Mouse (Mus musculus) E14TG2a.4 (cell line): ENCODE measurements at regions not wholly inside any gene's neighbourhood (a gene's known extent, or its start where the extent isn't known, plus 50 kb on each side); places are given as distances from the start of the nearest gene placed in this dataset.
"Not testable (repeated sequence)": the region's sequence is repeated elsewhere in the genome, so short reads cannot be mapped to it uniquely, and the experiment has no call there.

Experiments used
- H3K27me3 ChIP-seq: 2 replicates; pipeline ENCODE4 v1.6.1; 2014; ENCODE audit warnings: low read length, control low read depth; ENCODE audit not compliant: insufficient read depth
- H3K36me3 ChIP-seq: 2 replicates; pipeline ENCODE4 v1.6.1; 2014; ENCODE audit warnings: low read length, control low read depth; ENCODE audit not compliant: insufficient read depth
- H3K4me1 ChIP-seq: replicated peaks from 2 replicates; pipeline ENCODE4 v1.6.1; 2014; ENCODE audit warnings: low read depth, low read length, control low read depth
- H3K4me3 ChIP-seq: replicated peaks from 2 replicates; pipeline ENCODE4 v1.5.1; 2014; ENCODE audit warnings: mild to moderate bottlenecking, low read length
- H3K9me3 ChIP-seq: 2 replicates; pipeline ENCODE4 v1.6.1; 2014; ENCODE audit warnings: low read length, control low read depth
- CTCF ChIP-seq: conservative IDR thresholded peaks from 2 replicates; pipeline ENCODE4 v1.5.1; 2014; ENCODE audit warnings: low read length
- NANOG ChIP-seq: IDR thresholded peaks from 2 replicates; pipeline ENCODE4 v1.6.1; 2014; ENCODE audit warnings: borderline replicate concordance, low read length, mixed read lengths
- POU5F1 ChIP-seq: IDR thresholded peaks from 2 replicates; pipeline ENCODE4 v1.6.1; 2014; ENCODE audit warnings: low read length, borderline replicate concordance

DNA sequence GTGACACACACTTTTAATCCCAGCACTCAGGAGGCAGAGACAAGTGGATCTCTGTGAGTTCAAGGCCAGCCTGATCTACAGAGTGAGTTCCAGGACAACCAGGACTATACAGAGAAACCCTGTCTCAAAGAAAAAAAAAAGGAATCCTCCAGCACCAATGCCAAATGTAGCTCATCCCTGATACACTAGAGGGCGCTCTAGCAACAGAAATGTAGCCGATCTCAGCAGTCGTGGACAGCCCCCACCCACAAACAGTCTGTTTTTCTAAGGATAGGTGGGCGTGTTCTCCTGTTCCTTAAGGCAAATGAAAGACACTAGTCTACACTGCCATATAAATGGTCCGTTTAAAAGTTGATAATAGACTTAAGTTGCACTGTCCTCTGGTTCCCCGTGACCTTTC lies 2447.9 kb upstream of the Gm8797 start:
- H3K27me3 ChIP-seq, H3K4me3 ChIP-seq, H3K36me3 ChIP-seq, H3K4me1 ChIP-seq: not testable (repeated sequence)
- peaks cover 45% of the 10 kb centered on the region for H3K9me3 ChIP-seq
- peak; percentile 67 for TF ChIP-seq CTCF

- TF ChIP-seq CTCF (peak; percentile 56), NANOG (no peak), POU5F1 (no peak)
- Histone ChIP-seq H3K4me1 (peaks cover 15% of the 10 kb centered on the region), H3K9me3 (peaks cover 22% of the 10 kb centered on the region), H3K36me3 (no peaks in the 10 kb centered on the region), H3K4me3 (peak overlapping the region; percentile 54), H3K27me3 (no peaks in the 10 kb centered on the region)
These were observed 2442.1 kb upstream of the Gm8797 start for GRCm38 (mm10) chr3:3308461-3308860.

- no peak for TF ChIP-seq CTCF
- TF ChIP-seq POU5F1, result no peak
- no peak for TF ChIP-seq NANOG
- Histone ChIP-seq H3K9me3 (peaks cover 22% of the 10 kb centered on the region), H3K4me1 (peaks cover 15% of the 10 kb centered on the region), H3K27me3 (no peaks in the 10 kb centered on the region), H3K4me3 (peak overlapping the region; percentile 54), H3K36me3 (no peaks in the 10 kb centered on the region)
These were observed 2441.6 kb upstream of the Gm8797 start for GRCm38 (mm10) chr3:3308996-3309395.

DNA sequence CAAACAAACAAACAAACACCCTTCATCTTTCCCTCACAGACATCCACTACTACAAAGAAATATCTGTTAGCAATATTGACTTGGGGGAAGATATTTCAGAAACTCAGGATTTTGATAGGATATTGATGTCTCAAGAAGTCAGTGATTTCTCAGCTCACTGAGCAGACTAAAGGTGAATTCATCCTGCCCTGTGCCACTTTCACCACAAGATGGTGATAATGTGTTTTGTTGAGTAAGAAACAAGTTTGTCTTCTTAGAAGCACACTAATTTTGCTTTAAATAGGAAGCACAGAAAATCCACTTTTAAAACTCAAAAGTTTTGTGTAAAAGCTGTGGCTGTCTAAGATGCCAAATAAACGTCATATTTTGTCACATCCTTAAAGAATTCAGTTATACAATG lies 2439.8 kb upstream of the Gm8797 start:
- no peaks in the 10 kb centered on the region for H3K27me3 ChIP-seq
- no peak overlapping the region for H3K4me3 ChIP-seq
- H3K4me1 ChIP-seq, result peaks cover 15% of the 10 kb centered on the region
- H3K9me3 ChIP-seq, result peaks cover 13% of the 10 kb centered on the region
- TF ChIP-seq NANOG, result no peak
- peak; percentile 19; the same call in 1 of the 2 replicates for TF ChIP-seq CTCF
- H3K36me3 ChIP-seq, result no peaks in the 10 kb centered on the region

DNA sequence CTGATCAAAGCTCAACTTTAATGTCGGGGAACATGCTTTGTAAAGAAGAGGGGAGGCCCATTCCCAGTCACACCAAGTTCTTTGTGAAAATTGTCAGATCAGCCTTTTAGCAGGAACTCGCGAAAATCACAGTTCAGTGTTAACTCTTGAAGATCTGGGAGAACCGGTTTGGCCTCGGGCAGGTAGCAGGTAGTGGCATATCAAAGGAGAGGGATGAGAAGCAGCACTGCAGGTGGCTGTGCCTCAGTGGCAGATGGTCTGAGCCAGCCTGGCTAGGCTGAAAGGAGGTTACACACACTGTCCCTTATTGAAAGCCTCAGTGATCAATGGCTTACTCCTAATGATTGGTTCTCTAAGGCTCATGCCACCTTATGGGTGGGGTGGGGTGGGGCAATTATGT lies 2401.0 kb upstream of the Gm8797 start:
- TF ChIP-seq CTCF, result no peak
- TF ChIP-seq POU5F1, result no peak
- TF ChIP-seq NANOG, result no peak
- no peak overlapping the region for H3K4me3 ChIP-seq
- no peaks in the 10 kb centered on the region for H3K27me3 ChIP-seq
- no peaks in the 10 kb centered on the region for H3K36me3 ChIP-seq
- H3K9me3 ChIP-seq, result peaks cover 42% of the 10 kb centered on the region
- no peaks in the 10 kb centered on the region for H3K4me1 ChIP-seq

GRCm38 (mm10) chr3:3370859-3371258 lies 2379.7 kb upstream of the Gm8797 start:
- not testable (repeated sequence) for H3K27me3 ChIP-seq, H3K4me1 ChIP-seq, H3K4me3 ChIP-seq, H3K36me3 ChIP-seq
- TF ChIP-seq NANOG, result peak; percentile 59; the same call in 1 of the 2 replicates
- H3K9me3 ChIP-seq, result peaks cover 24% of the 10 kb centered on the region

- H3K4me3 ChIP-seq, result no peak overlapping the region
- TF ChIP-seq NANOG (no peak), POU5F1 (no peak), CTCF (peak; percentile 35; the same call in 1 of the 2 replicates)
- H3K4me1 ChIP-seq, result no peaks in the 10 kb centered on the region
- no peaks in the 10 kb centered on the region for H3K36me3 ChIP-seq
- no peaks in the 10 kb centered on the region for H3K9me3 ChIP-seq
- H3K27me3 ChIP-seq, result no peaks in the 10 kb centered on the region
These were observed 2362.4 kb upstream of the Gm8797 start for GRCm38 (mm10) chr3:3388056-3388770.
